Mouse (Mus musculus) neural tube, embryonic 13.5 days (tissue): ENCODE data around the gene Ap2b1. TPM values are rescaled to one million over a fixed set of nuclear protein-coding genes. Genes with fewer than 3 reads are reported as not detected.

Experiments
- ATAC-seq: fragments of 200-750 bp; cut with Nextera tagmentation; 2 replicates; pipeline ENCODE4 v1.8.0; 2017; ENCODE audit warnings: low read depth, mild to moderate bottlenecking, moderate TSS enrichment, moderate library complexity
- H3K27ac ChIP-seq: fragments of 300-500 bp; sonication (generic); replicated peaks from 2 replicates; pipeline ENCODE4 v1.5.1; 2015; ENCODE audit warnings: moderate library complexity, mild to moderate bottlenecking, inconsistent platforms
- H3K27me3 ChIP-seq: fragments of 300-500 bp; sonication (generic); 2 replicates; pipeline ENCODE4 v1.6.1; 2015; ENCODE audit warnings: mild to moderate bottlenecking, inconsistent platforms
- H3K36me3 ChIP-seq: fragments of 300-500 bp; sonication (generic); 2 replicates; pipeline ENCODE4 v1.6.1; 2015; ENCODE audit warnings: mild to moderate bottlenecking, inconsistent platforms
- H3K4me1 ChIP-seq: fragments of 300-500 bp; sonication (generic); replicated peaks from 2 replicates; pipeline ENCODE4 v1.6.1; 2015; ENCODE audit warnings: inconsistent platforms
- H3K4me2 ChIP-seq: fragments of 300-500 bp; sonication (generic); 2 replicates; pipeline ENCODE4 v1.6.1; 2015; ENCODE audit warnings: inconsistent platforms, mild to moderate bottlenecking, moderate library complexity
- H3K4me3 ChIP-seq: fragments of 300-500 bp; sonication (generic); 2 replicates; pipeline ENCODE4 v1.5.1; 2015; ENCODE audit warnings: mild to moderate bottlenecking, inconsistent platforms
- H3K9ac ChIP-seq: fragments of 300-500 bp; sonication (generic); 2 replicates; pipeline ENCODE4 v1.6.1; 2015; ENCODE audit warnings: moderate library complexity, mild to moderate bottlenecking, inconsistent platforms
- H3K9me3 ChIP-seq: fragments of 300-500 bp; sonication (generic); 2 replicates; pipeline ENCODE4 v1.6.1; 2016; ENCODE audit warnings: inconsistent platforms
- WGBS: fragments of 180-500 bp; shearing (Covaris S2); methylation state at CpG from one replicate; pipeline ENCODE4 v1.1.7; 2015; 5-methylcytosine and 5-hydroxymethylcytosine counted together
- polyA plus RNA-seq: library from polyadenylated mRNA; unstranded; fragments of >200 nt; fragmentation: Nextera tagmentation; extraction: Ambion mirVana; gene quantifications from 2 replicates; pipeline ENCODE4 v1.2.1, GENCODE M21; 2015

Ap2b1 gene
- polyA plus RNA-seq, 1 experiment from 2014 or later, result 115 TPM

- Histone ChIP-seq H3K27ac (no peak overlapping the region), H3K9ac (no peak overlapping the region), H3K4me3 (no peak overlapping the region), H3K36me3 (peaks cover 9% of the 10 kb centered on the region), H3K4me2 (no peak overlapping the region), H3K4me1 (peaks cover 30% of the 10 kb centered on the region), H3K9me3 (no peaks in the 10 kb centered on the region), H3K27me3 (no peaks in the 10 kb centered on the region)
- WGBS, result 46% methylated on average over 8 of the region's 8 CpGs
- ATAC-seq, result no peak
Observed at GRCm38 (mm10) chr11:83408242-83408641, 109.4 kb downstream of the Ap2b1 start.

GRCm38 (mm10) chr11:83409087-83409754 lies 110.4 kb downstream of the Ap2b1 start, which contains the start of gene Rasl10b:
Gene Rasl10b (plus strand): TSS chr11:83409137.
- H3K36me3 ChIP-seq, result no peaks in the 10 kb centered on the region

GRCm38 (mm10) chr11:83409792-83410291 lies 111.0 kb downstream of the Ap2b1 start:
- ATAC-seq, result peak; percentile 44; the same call in 1 of the 2 replicates
- Histone ChIP-seq H3K9me3 (no peaks in the 10 kb centered on the region), H3K36me3 (no peaks in the 10 kb centered on the region), H3K4me2 (peak overlapping the region; percentile 84), H3K4me3 (peak overlapping the region; percentile 88), H3K27me3 (peaks cover 4% of the 10 kb centered on the region; the same call in 1 of the 2 replicates), H3K9ac (peak overlapping the region; percentile 96), H3K4me1 (peaks cover 35% of the 10 kb centered on the region), H3K27ac (peak overlapping the region; percentile 49)
- 0% methylated on average over 21 of the region's 40 CpGs for WGBS

More at GRCm38 (mm10) chr11:83409087-83409754, 110.4 kb downstream of the Ap2b1 start, which contains the start of gene Rasl10b:
- Histone ChIP-seq H3K9ac (peak within 1 kb of the TSS; percentile 96), H3K4me2 (peak within 1 kb of the TSS; percentile 84), H3K9me3 (no peaks in the 10 kb centered on the region), H3K4me1 (peaks cover 35% of the 10 kb centered on the region), H3K27ac (peak within 1 kb of the TSS; percentile 49), H3K27me3 (peaks cover 4% of the 10 kb centered on the region; the same call in 1 of the 2 replicates), H3K4me3 (peak within 1 kb of the TSS; percentile 88)
- peak; percentile 90 for ATAC-seq
- WGBS, result 2% methylated on average over 32 of the region's 44 CpGs

GRCm38 (mm10) chr11:83410510-83410909 lies 111.7 kb downstream of the Ap2b1 start:
- Histone ChIP-seq H3K27me3 (peaks cover 4% of the 10 kb centered on the region; the same call in 1 of the 2 replicates), H3K4me3 (peak overlapping the region; percentile 88), H3K4me2 (peak overlapping the region; percentile 84), H3K9ac (peak overlapping the region; percentile 96), H3K9me3 (no peaks in the 10 kb centered on the region), H3K36me3 (no peaks in the 10 kb centered on the region), H3K4me1 (peaks cover 35% of the 10 kb centered on the region), H3K27ac (no peak overlapping the region)
- WGBS, result 16% methylated on average over 6 of the region's 6 CpGs
- no peak for ATAC-seq

GRCm38 (mm10) chr11:83417080-83417479 lies 118.3 kb downstream of the Ap2b1 start:
- H3K9me3 ChIP-seq, result no peaks in the 10 kb centered on the region
- no peak overlapping the region for H3K4me2 ChIP-seq
- peaks cover 15% of the 10 kb centered on the region for H3K4me1 ChIP-seq
- no peak overlapping the region for H3K4me3 ChIP-seq
- no peak overlapping the region for H3K9ac ChIP-seq
- peaks cover 61% of the 10 kb centered on the region for H3K27me3 ChIP-seq
- no peak for ATAC-seq
- no peaks in the 10 kb centered on the region for H3K36me3 ChIP-seq
- H3K27ac ChIP-seq, result no peak overlapping the region
- WGBS, result 16% methylated on average over 5 of the region's 5 CpGs

- H3K9ac ChIP-seq, result no peak overlapping the region
- no peaks in the 10 kb centered on the region for H3K36me3 ChIP-seq
- H3K27ac ChIP-seq, result no peak overlapping the region
- H3K4me3 ChIP-seq, result no peak overlapping the region
- no peak overlapping the region for H3K4me2 ChIP-seq
- ATAC-seq, result no peak
- H3K27me3 ChIP-seq, result peaks cover 65% of the 10 kb centered on the region
- no peaks in the 10 kb centered on the region for H3K9me3 ChIP-seq
- 81% methylated on average over 7 of the region's 7 CpGs for WGBS
- peaks cover 11% of the 10 kb centered on the region for H3K4me1 ChIP-seq
Observed at GRCm38 (mm10) chr11:83417708-83418107, 118.9 kb downstream of the Ap2b1 start.

GRCm38 (mm10) chr11:83418566-83418965 lies 119.7 kb downstream of the Ap2b1 start:
- ATAC-seq, result peak; percentile 44; the same call in 1 of the 2 replicates
- Histone ChIP-seq H3K9ac (no peak overlapping the region), H3K9me3 (no peaks in the 10 kb centered on the region), H3K36me3 (no peaks in the 10 kb centered on the region), H3K27me3 (peaks cover 69% of the 10 kb centered on the region), H3K4me2 (peak overlapping the region; percentile 45), H3K4me3 (peak overlapping the region; percentile 13; the same call in 1 of the 2 replicates), H3K27ac (no peak overlapping the region), H3K4me1 (peaks cover 11% of the 10 kb centered on the region)
- 8% methylated on average over 38 of the region's 38 CpGs for WGBS

- Histone ChIP-seq H3K4me3 (no peak overlapping the region), H3K36me3 (no peaks in the 10 kb centered on the region), H3K9me3 (no peaks in the 10 kb centered on the region), H3K9ac (no peak overlapping the region), H3K27ac (no peak overlapping the region), H3K27me3 (peaks cover 68% of the 10 kb centered on the region), H3K4me1 (peaks cover 7% of the 10 kb centered on the region), H3K4me2 (no peak overlapping the region)
- WGBS, result 36% methylated on average over 4 of the region's 4 CpGs
- no peak for ATAC-seq
Observed at GRCm38 (mm10) chr11:83420338-83420737, 121.5 kb downstream of the Ap2b1 start.

GRCm38 (mm10) chr11:83421305-83421704 lies 122.5 kb downstream of the Ap2b1 start:
- Histone ChIP-seq H3K27me3 (peaks cover 76% of the 10 kb centered on the region), H3K4me1 (peaks cover 7% of the 10 kb centered on the region), H3K4me3 (no peak overlapping the region), H3K4me2 (no peak overlapping the region), H3K36me3 (no peaks in the 10 kb centered on the region), H3K27ac (no peak overlapping the region), H3K9ac (no peak overlapping the region), H3K9me3 (no peaks in the 10 kb centered on the region)
- WGBS, result 5% methylated on average over 9 of the region's 9 CpGs
- ATAC-seq, result no peak

- H3K27me3 ChIP-seq, result peaks cover 77% of the 10 kb centered on the region
- 6% methylated on average over 8 of the region's 8 CpGs for WGBS
Observed at GRCm38 (mm10) chr11:83424681-83425080, 125.9 kb downstream of the Ap2b1 start.

GRCm38 (mm10) chr11:83426964-83427363 lies 128.1 kb downstream of the Ap2b1 start:
- 36% methylated on average over 17 of the region's 17 CpGs for WGBS
- peak overlapping the region; percentile 30 for H3K4me2 ChIP-seq
- no peak overlapping the region for H3K9ac ChIP-seq
- H3K9me3 ChIP-seq, result no peaks in the 10 kb centered on the region
- H3K27me3 ChIP-seq, result peaks cover 59% of the 10 kb centered on the region
- no peaks in the 10 kb centered on the region for H3K36me3 ChIP-seq
- H3K4me3 ChIP-seq, result 0 out of 2 replicates have a peak overlapping the region, but pooled peaks have one; percentile 5
- no peak overlapping the region for H3K27ac ChIP-seq
- H3K4me1 ChIP-seq, result no peaks in the 10 kb centered on the region
- no peak for ATAC-seq

More at GRCm38 (mm10) chr11:83424681-83425080, 125.9 kb downstream of the Ap2b1 start:
- no peak overlapping the region for H3K4me3 ChIP-seq
- peak; percentile 49; the same call in 1 of the 2 replicates for ATAC-seq
- H3K36me3 ChIP-seq, result no peaks in the 10 kb centered on the region
- H3K27ac ChIP-seq, result no peak overlapping the region
- H3K9me3 ChIP-seq, result no peaks in the 10 kb centered on the region
- H3K9ac ChIP-seq, result no peak overlapping the region
- no peaks in the 10 kb centered on the region for H3K4me1 ChIP-seq
- no peak overlapping the region for H3K4me2 ChIP-seq

GRCm38 (mm10) chr11:83429355-83429754 lies 130.5 kb downstream of the Ap2b1 start, which contains the start of gene Gas2l2:
Gene Gas2l2 (minus strand): TSS chr11:83429455.
- Histone ChIP-seq H3K27me3 (peaks cover 46% of the 10 kb centered on the region), H3K27ac (no peak within 1 kb of the TSS), H3K9me3 (no peaks in the 10 kb centered on the region), H3K9ac (no peak within 1 kb of the TSS), H3K4me1 (no peaks in the 10 kb centered on the region), H3K36me3 (no peaks in the 10 kb centered on the region), H3K4me3 (no peak within 1 kb of the TSS), H3K4me2 (no peak within 1 kb of the TSS)
- WGBS, result 65% methylated on average over 5 of the region's 5 CpGs
- no peak for ATAC-seq
